Comparison of ENCODE assay signal across 8 mouse cellular contexts in genomic region chr7:24530062-24530931, GRCm38 (mm10). TPM values are rescaled to one million over a fixed set of nuclear protein-coding genes. Genes with fewer than 3 reads are reported as not detected.
A peak's percentile ranks its signal among the peaks of the same experiment; 100 is the strongest.
DNase-seq lines count a peak whose midpoint lies in the region; ATAC-seq and TF ChIP-seq lines count a peak whose summit lies in the region.

Irgq (plus strand) TSS chr7:24530689.

- CTCF ChIA-PET in Patski (lab: Charles Lee), result interaction anchor here (0.8 to 3.3 kb wide), 11 partner anchors 14 to 132 kb away, joined by 3 to 32 read pairs (median 5); partner anchors contain the start of genes Pinlyp, Xrcc1 and Zfp428

- H3K9ac ChIP-seq in hindbrain, embryonic 13.5 days, result peak within 1 kb of the TSS; percentile 99

- in situ Hi-C loops in Patski (cut with MboI; ENCODE audit: low pct_unique_long_range_greater_than_20kb), result loop anchor here (5.0 kb wide), 1 partner anchor 42 kb away; no protein-coding TSS in a partner anchor

- no peaks in the 10 kb centered on the region for H3K9me3 ChIP-seq in hindbrain, embryonic 13.5 days

- DNase-seq in Patski (ENCODE audit: low read depth, low spot score), result peak; percentile 97
- DNase-seq in cerebellum, postnatal 14 days, result peak; percentile 99
- peak; percentile 97 to 98 for DNase-seq in frontal cortex, postnatal 14 days (ENCODE audit: low spot score in 2 of 2)
- peak; percentile 95 to 98 for DNase-seq in layer of hippocampus, postnatal 25 days (ENCODE audit: extremely low spot score in 1 of 2, low spot score in 1 of 2)
- DNase-seq in lung, postnatal 25 days (ENCODE audit: low spot score), result peak; percentile 99
- DNase-seq in retina, embryonic 14.5 days (ENCODE audit: low spot score), result peak; percentile 100
- DNase-seq in thymus, postnatal 4 days, result peak; percentile 99

- H3K36me3 ChIP-seq in hindbrain, embryonic 13.5 days, result peaks cover 29% of the 10 kb centered on the region

- peak; percentile 51 for ATAC-seq in Patski
- peak; percentile 95 for ATAC-seq in hindbrain, embryonic 13.5 days (ENCODE audit: low FRiP score)

- POLR2A ChIA-PET in Patski (lab: Charles Lee), result interaction anchor here (0.9 to 2.6 kb wide), 5 partner anchors 12 to 72 kb away, joined by 3 to 15 read pairs (median 7); partner anchors contain the start of genes Pinlyp, Xrcc1 and Zfp428

- WGBS in hindbrain, embryonic 13.5 days, result under 1% methylated on average over 44 of the region's 44 CpGs

- TF ChIP-seq CTCF in Patski (IDR thresholded peaks at IDR 0.05), result no peak

- H3K4me2 ChIP-seq in hindbrain, embryonic 13.5 days, result peak within 1 kb of the TSS; percentile 93

- peak within 1 kb of the TSS; percentile 93 for H3K27ac ChIP-seq in hindbrain, embryonic 13.5 days

- H3K4me3 ChIP-seq in hindbrain, embryonic 13.5 days, result peak within 1 kb of the TSS; percentile 79

- H3K27me3 ChIP-seq in Patski, result no peaks in the 10 kb centered on the region
- peaks cover 12% of the 10 kb centered on the region; the same call in 1 of the 2 replicates for H3K27me3 ChIP-seq in hindbrain, embryonic 13.5 days

- H3K4me1 ChIP-seq in hindbrain, embryonic 13.5 days (replicated peaks), result peaks cover 47% of the 10 kb centered on the region

RNA-seq across cellular contexts. Expression of gene Irgq, which starts in this region (rescaled TPM):
- 28.8 TPM for polyA plus RNA-seq in Patski (2021)
- polyA plus RNA-seq in hindbrain, embryonic 13.5 days (2015; fragmentation: Nextera tagmentation; extraction: Ambion mirVana), result 21.1 TPM in 2 replicates
- total RNA-seq in layer of hippocampus, postnatal 25 days (2021), result 10 to 100 TPM; 69.0 to 71.9 TPM

Comparison
In these comparisons a context has a peak if more than half of its experiments do, and no peak if none do; other contexts are left out.
1. Peak in every context shown above with its lines: DNase-seq, ATAC-seq, H3K4me3 ChIP-seq and H3K27ac ChIP-seq.